Mouse (Mus musculus) hematopoietic multipotent progenitor cell, adult 10-12 weeks (in vitro differentiated cells): ENCODE measurements around the gene Mettl18. TPM values are rescaled to one million over a fixed set of nuclear protein-coding genes. Genes with fewer than 3 reads are reported as not detected.

ENCODE experiments used
- polyA plus RNA-seq: library from polyadenylated mRNA; stranded (reverse); fragments of >175 nt; gene quantifications from 2 replicates; pipeline ENCODE4 v1.2.3, GENCODE M21; 2012; ENCODE audit warnings: low replicate concordance

The Mettl18 gene
- 0.25 and 0.61 TPM in 2 replicates for polyA plus RNA-seq

GRCm38 (mm10) chr1:163994721-163995608, at the start of gene Mettl18, which contains the start of gene BC055324:
Gene Mettl18, plus strand, starts transcription at chr1:163994889.
Gene BC055324, minus strand, starts transcription at chr1:163994796.

Other genes with a start within 250 kb of the Mettl18 start
- 0.40 and 1.4 TPM in 2 replicates for gene Kifap3, start 215.3 kb upstream of the Mettl18 start, polyA plus RNA-seq
- 6.8 and 8.1 TPM in 2 replicates for gene Scyl3, start 65.8 kb upstream of the Mettl18 start, polyA plus RNA-seq
- gene BC055324, start 93 bp upstream of the Mettl18 start, polyA plus RNA-seq: 0.55 and 1.1 TPM in 2 replicates
- 0.03 TPM in 1 of 2 replicates, not detected in the other for gene Sele, start 53.3 kb downstream of the Mettl18 start, polyA plus RNA-seq
- 42.7 and 130 TPM in 2 replicates for gene Sell, start 67.1 kb downstream of the Mettl18 start, polyA plus RNA-seq
- gene Selp, start 120.4 kb downstream of the Mettl18 start, polyA plus RNA-seq: 0.59 and 0.88 TPM in 2 replicates
- 0.75 and 0.79 TPM in 2 replicates for gene F5, start 156.9 kb downstream of the Mettl18 start, polyA plus RNA-seq